Mouse (Mus musculus) olfactory bulb, adult 2 months (tissue): ENCODE measurements around the gene Ppp1r14b.

Experiments
- CTCF ChIP-seq: fragments of 200-500 bp; IDR thresholded peaks from 2 replicates; pipeline ENCODE4 v1.5.1; 2012; ENCODE audit warnings: low read depth, mild to moderate bottlenecking, low read length, moderate library complexity; ENCODE audit not compliant: insufficient read depth
- POLR2A ChIP-seq: fragments of 200-500 bp; IDR thresholded peaks from 2 replicates; pipeline ENCODE4 v1.6.1; 2012; ENCODE audit warnings: mild to moderate bottlenecking, low read depth, low read length, moderate library complexity; ENCODE audit not compliant: insufficient read depth

DNA sequence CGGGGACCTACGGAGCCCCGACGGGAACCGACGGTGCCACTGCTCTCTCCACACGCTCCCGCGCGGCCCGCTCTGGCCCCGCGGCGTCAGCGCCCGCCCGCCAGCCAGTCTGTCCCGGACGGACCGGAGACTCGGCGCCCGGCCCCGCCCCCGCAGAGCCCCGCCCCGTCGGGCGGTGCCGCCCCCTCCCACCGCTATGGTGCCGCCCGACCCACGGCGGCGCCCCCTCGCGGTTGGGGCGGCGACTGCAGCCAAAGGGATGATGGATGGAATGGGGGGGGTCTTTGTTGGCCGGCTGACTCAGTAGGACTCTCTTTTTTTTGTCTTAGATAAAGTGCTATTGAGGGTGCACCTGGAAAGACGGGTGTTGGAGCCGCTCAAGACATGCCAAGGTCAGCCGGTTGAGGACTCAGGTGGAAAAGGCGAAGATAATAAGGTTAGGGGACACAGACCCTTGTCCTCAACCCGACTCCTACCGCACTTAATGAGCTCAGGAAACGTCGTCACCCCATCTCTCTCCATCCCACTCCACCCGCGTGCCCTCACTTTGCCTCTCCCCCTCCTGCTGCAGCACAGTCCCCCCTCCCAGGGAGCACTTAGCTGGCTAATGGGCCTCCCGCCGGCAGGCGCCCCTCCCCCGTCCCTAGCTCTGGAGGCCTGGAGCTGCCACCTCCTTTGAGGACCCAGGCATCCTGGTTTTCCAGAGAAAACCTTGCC lies 4.9 kb upstream of the Ppp1r14b start:
- TF ChIP-seq CTCF, result peak; percentile 58
- TF ChIP-seq POLR2A, result no peak
